Mouse (Mus musculus) liver, embryonic 14.5 days (tissue): ENCODE measurements around the gene Kcnj14.

Experiments
- CTCF ChIP-seq: IDR thresholded peaks from 2 replicates; pipeline ENCODE4 v1.5.1; 2016; ENCODE audit warnings: antibody characterized with exemption, low read depth, control low read depth
- EP300 ChIP-seq: IDR thresholded peaks from 2 replicates; pipeline ENCODE4 v1.6.1; 2016; ENCODE audit warnings: antibody characterized with exemption, low read depth

DNA sequence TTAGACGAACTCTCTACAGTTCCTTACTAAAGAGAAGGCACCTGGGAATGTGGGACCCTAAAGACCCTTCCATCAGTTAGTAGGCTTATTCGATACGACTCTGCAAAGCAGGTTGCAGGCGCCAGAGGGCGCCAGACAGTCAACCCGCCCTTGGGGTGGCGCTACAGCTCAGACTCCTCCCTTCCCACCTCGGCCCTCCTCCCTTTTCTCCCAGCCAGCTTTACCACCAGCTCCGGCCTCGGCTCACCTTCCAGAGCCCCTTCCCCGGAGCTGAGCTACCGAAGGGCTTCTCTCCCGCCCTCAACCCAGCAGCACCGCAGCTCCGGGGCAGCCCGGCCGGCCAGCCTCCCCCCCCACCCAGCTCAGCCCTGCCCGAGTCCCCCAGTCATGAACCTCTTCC is 48.0 kb upstream of the Kcnj14 start, which contains the start of gene Kdelr1:
- peak; percentile 98 for TF ChIP-seq CTCF
- TF ChIP-seq EP300, result no peak
